Mouse (Mus musculus) testis, adult 2 months (tissue): Measurements from ENCODE around the gene Ndufb4.

Source experiments
- CTCF ChIP-seq: fragments of 200-500 bp; IDR thresholded peaks from 2 replicates; pipeline ENCODE4 v1.5.1; 2012; ENCODE audit warnings: low read depth, mild to moderate bottlenecking, inconsistent platforms, low read length, moderate library complexity; ENCODE audit not compliant: control insufficient read depth, insufficient read depth, insufficient replicate concordance
- POLR2A ChIP-seq: fragments of 200-500 bp; IDR thresholded peaks from 2 replicates; pipeline ENCODE4 v1.6.1; 2012; ENCODE audit warnings: low read depth, mild to moderate bottlenecking, inconsistent platforms, low read length, moderate library complexity; ENCODE audit not compliant: control insufficient read depth

- TF ChIP-seq CTCF (no peak), POLR2A (no peak)
Observed at GRCm38 (mm10) chr16:37687301-37687980, 33.2 kb upstream of the Ndufb4 start.
